Mouse (Mus musculus): Measurements from ENCODE around the gene Lzic.

DNA sequence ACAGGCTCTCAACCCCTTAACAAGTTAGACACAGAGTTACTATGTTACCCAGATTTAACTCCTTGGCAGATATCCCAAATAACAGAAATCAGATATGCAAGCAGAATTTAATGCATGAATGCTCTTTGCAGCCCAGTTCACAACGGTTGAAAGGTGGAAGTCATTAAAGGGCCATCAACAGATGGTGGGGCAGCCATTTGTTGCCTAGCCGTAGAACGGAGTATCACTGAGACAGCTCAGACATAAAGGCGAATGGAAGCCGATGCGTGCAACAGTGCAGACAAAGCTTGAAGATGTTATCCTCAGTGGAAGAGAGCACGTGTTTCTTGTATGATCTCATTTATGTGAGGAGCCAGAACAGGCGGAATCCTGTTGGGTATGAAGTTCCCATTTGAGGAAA lies 44.5 kb upstream of the Lzic start:
- TF ChIP-seq CTCF (IDR thresholded peaks at IDR 0.05; ENCODE audit: low read depth, low read length) (no peak), POLR2A (IDR thresholded peaks at IDR 0.05; ENCODE audit: borderline replicate concordance, low read depth, low read length) (no peak)

All from bone marrow macrophage, adult 2 months (primary cell).